Mouse (Mus musculus) left cerebral cortex, postnatal 14 days (tissue): ENCODE measurements around the gene Ythdc1. TPM values are rescaled to one million over a fixed set of nuclear protein-coding genes. Genes with fewer than 3 reads are reported as not detected.

ENCODE experiments used
- DNase-seq, 2 experiments: peaks; one replicate each; pipeline ENCODE4 v3.0.0; 2021 to 2022; ENCODE audit warnings: low spot score in 2 of 2, mixed read lengths in 1 of 2
- intact Hi-C: fragments of 180-260 bp; cut with DNase I; formaldehyde crosslinking; loops from one replicate; pipeline ENCODE4 v1.15.1; 2025
- total RNA-seq, 2 experiments: library from RNA; stranded (reverse); gene quantifications; 2 replicates each; pipeline ENCODE4 v1.2.3; 2021

The Ythdc1 gene
- total RNA-seq, 2 experiments from 2014 or later = 53.9 to 54.4 TPM

DNA sequence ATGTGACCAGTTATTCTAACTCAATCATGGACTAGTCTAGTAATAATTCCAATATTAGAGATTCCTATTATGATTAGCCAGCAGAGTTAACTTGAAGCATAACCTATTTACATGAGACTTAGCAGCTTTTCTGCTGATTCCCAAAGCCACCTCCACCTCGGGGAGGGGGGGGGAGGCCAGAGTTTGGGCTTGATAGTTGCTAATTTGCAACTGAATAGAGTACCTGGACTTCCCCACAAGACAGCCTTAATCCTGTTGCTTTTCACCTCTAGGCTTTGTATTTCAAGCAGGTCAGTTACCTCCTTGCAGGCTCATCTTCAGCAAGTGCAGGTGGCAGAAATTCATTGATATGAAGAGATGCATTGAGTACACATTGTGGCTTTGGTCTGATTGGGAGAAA is 53.7 kb downstream of the Ythdc1 start:
- DNase-seq = no peak
- intact Hi-C loops = no loop called here

DNA sequence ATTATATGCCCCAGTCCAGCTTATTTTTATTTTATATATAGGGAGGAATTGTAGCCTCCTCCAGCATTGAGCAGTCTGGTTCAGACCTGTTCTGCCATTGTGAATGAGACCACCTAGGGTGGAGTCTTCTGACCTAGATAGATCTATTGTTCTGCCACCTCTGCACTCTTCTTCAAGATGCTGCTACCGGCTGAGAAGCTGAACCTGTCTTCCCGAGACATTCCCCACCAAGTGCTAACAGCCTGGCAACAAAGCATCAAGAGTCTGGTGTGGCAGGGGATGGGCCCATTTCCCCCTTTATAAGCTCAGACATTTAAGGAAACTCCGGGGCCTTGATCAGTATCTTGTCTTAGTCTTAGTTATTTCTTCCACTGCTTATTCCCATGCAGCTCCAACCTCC is 54.3 kb downstream of the Ythdc1 start:
- no peak for DNase-seq
- intact Hi-C loops = no loop called here

DNA sequence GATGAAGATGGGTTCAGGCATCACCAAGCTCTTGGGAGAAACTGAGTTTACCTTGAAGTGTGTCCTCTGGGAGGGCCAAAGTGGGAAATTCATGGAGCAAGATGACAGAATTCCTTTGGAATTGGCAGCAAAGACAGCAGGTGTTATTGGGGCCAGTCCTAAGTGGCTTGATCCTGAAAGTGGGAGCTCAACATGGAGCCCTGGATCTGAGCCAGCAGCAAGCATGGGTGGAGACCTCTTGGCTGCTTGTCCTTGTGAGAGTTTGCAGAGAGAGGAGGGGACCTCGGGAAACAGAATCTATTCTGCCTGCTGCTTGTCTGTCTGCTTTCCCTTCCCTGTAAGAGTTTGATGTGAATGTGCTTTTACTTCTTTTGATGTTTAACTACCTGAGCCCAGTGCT is 67.9 kb downstream of the Ythdc1 start:
- intact Hi-C loops = no loop called here
- DNase-seq = no peak

Other genes with a start within 250 kb of the Ythdc1 start
- gene Tmprss11f, start 171.8 kb upstream of the Ythdc1 start, total RNA-seq = not detected
- gene Tmprss11b, start 127.9 kb upstream of the Ythdc1 start, total RNA-seq = not detected
- not detected for gene Tmprss11e, start 58.4 kb upstream of the Ythdc1 start, total RNA-seq
- not detected for gene Ugt2b34, start 102.7 kb downstream of the Ythdc1 start, total RNA-seq
- gene Ugt2b1, start 122.3 kb downstream of the Ythdc1 start, total RNA-seq = not detected
- not detected for gene Ugt2b35, start 196.6 kb downstream of the Ythdc1 start, total RNA-seq